Mouse (Mus musculus): Measurements from ENCODE around the gene Col9a3. TPM values are rescaled to one million over a fixed set of nuclear protein-coding genes. Genes with fewer than 3 reads are reported as not detected.

Col9a3 gene
- total RNA-seq, 2 experiments from 2014 or later: 0.15 TPM; not detected in 1

GRCm38 (mm10) chr2:180610283-180610682 lies 12.7 kb downstream of the Col9a3 start:
- intact Hi-C loops (cut with DNase I): no loop called here
- no peak for DNase-seq

- intact Hi-C loops (cut with DNase I): no loop called here
- no peak for DNase-seq
Observed at GRCm38 (mm10) chr2:180611882-180612281, 14.3 kb downstream of the Col9a3 start.

DNA sequence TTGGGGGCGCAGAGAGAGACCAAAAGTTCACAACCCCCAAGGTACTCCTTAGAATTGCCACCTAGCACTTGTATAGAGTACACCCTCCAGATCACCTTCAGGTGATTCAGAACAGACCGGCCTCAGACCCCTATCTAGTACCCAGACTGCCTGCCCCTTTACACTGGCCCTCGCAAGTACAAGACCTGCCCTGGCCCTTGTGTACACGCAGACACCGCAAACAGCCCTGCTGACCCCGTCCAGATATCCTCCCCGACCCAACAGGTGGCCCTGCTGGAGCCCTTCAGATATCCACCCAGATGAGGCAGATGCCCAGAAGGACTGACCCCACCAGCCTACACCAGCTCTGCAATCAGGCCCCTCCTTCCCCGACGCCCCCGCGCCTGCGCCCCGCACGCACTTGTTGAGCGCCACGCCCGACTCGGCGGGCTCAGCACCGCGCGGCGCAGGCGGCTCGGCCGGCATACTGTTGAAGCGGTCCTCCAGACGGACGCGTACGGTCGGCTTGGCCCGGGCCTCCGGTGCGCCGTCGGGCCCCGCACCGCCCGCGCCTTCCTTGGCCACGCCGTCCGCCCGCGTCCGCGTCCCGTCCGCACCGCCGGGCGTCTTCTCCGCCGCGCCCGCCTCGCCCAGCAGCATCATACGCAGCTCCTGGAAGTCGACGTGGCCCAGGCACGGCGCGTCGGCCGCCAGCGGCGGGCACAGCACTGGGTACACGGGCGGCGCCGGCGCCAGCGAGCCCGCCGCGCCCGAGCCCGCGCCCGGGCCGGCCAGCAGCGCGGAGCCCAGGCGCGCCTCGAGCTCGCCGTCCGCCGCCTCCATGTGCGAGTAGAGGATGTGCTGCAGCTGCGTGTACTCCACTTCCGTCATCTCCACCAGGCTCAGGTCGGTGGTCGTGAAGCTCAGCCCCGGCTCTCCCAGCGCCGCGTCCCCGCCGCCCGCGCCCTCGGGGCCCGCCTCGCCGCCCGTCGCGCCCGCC lies 44.3 kb downstream of the Col9a3 start:
- intact Hi-C loops (cut with DNase I): no loop called here
- DNase-seq: no peak

DNA sequence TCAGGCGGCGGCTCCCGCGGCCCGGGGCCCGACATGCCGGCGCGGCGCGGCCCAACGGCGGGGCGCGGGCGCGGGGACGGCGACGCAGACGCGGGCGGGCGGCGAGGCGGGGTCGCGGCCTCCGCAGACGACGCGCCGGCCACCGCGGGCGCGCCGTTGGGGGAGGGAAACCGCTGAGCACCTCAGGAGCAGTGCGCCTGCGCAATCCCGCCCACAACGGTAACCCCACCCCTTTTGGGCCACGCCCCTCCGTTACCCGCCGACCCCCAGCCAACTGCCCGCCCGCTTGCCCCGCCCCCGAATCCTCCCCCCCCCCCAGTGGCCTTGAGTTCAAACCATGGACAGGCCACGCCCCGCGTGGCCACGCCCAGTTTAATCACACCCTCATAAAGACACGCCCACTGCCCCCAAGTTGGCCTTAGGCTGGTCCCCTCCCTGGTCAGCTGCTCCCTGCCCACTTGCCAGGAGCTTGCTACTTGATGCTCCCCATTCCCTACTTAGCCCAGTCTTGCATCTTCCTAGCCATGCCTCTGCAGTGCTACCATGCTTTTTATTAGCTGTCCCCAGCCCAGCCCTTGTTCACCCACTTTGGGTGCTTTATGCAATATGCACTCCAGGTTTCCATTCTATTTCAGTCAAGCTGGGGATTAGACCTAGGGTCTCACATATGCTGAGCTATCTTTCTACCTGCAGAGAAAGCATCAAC lies 45.1 kb downstream of the Col9a3 start, which contains the start of gene Tcfl5:
Tcfl5 (minus strand) TSS at position 154 of the 706 bp plus-strand sequence.
- intact Hi-C loops (cut with DNase I): no loop called here
- no peak for DNase-seq

DNA sequence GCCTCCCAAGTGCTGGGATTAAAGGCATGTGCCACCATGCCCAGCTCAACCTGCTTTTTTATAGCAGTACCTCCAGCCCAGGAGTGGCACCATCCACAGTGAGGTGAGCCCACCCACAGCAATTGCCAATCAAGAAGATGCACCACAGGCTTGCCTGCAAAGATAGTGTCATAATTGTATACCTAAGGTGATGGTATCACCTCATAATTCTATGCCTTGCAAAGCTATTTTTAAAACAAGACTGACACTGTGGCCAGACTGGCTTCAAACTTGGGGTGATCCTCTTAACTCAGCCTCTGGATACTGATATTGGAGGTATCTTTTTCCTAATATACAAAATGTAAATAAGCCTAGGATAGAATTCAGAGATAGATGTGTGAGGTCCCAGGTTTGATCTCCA lies 46.0 kb downstream of the Col9a3 start:
- intact Hi-C loops (cut with DNase I): no loop called here
- DNase-seq: no peak

GRCm38 (mm10) chr2:180646841-180647240 lies 49.3 kb downstream of the Col9a3 start:
- DNase-seq: no peak
- intact Hi-C loops (cut with DNase I): no loop called here

DNA sequence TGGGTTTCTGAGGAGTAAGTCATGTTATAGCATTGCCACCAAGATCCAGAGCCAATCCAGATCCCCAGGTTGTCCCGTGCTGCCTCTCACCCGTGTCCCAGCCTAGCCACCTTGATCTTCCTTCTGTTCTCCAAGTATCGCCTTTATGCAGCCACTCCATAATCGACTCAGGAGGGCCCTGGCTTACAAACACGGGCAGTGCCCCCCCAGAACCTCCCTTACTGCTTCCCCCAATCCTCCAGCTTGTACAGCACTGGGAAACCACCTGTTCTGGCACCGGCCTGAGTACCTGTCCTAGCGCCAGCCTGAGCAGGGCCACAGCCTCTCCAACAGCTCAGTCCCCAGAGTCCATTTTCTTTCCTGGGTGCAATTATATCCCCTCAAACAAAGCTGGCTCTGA lies 57.1 kb downstream of the Col9a3 start:
- intact Hi-C loops (cut with DNase I): loop anchor here (5.0 kb wide), 1 partner anchor 88 kb away; no protein-coding TSS in a partner anchor
- no peak for DNase-seq

GRCm38 (mm10) chr2:180655150-180655549 lies 57.6 kb downstream of the Col9a3 start:
- no peak for DNase-seq

GRCm38 (mm10) chr2:180657394-180658013 lies 59.9 kb downstream of the Col9a3 start:
- intact Hi-C loops (cut with DNase I): loop anchor here (5.0 kb wide), 1 partner anchor 85 kb away; no protein-coding TSS in a partner anchor
- peak; percentile 41 to 45 for DNase-seq

More at GRCm38 (mm10) chr2:180655150-180655549, 57.6 kb downstream of the Col9a3 start:
- intact Hi-C loops (cut with DNase I): loop anchor here (5.0 kb wide), 1 partner anchor 87 kb away; no protein-coding TSS in a partner anchor

DNA sequence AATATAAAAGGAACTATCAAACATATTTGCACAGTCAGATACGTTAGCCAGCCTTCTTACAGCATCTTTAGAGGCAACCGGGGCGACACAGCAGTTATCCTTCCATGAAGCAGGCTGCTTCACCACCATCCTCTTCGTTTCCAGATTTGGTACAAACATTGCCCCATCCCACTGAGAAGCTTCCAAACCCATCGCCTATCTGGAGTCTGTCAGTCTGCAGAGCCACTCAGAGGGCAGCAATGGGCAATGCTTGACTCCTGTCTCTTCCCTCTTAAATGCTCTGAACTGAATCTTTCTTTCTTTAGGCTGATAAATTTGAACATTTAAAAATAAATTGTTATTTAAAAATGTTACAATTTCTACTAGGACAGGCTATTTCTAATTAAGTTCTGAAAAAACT lies 60.8 kb downstream of the Col9a3 start:
- no peak for DNase-seq
- intact Hi-C loops (cut with DNase I): loop anchor here (5.0 kb wide), 1 partner anchor 84 kb away; no protein-coding TSS in a partner anchor

DNA sequence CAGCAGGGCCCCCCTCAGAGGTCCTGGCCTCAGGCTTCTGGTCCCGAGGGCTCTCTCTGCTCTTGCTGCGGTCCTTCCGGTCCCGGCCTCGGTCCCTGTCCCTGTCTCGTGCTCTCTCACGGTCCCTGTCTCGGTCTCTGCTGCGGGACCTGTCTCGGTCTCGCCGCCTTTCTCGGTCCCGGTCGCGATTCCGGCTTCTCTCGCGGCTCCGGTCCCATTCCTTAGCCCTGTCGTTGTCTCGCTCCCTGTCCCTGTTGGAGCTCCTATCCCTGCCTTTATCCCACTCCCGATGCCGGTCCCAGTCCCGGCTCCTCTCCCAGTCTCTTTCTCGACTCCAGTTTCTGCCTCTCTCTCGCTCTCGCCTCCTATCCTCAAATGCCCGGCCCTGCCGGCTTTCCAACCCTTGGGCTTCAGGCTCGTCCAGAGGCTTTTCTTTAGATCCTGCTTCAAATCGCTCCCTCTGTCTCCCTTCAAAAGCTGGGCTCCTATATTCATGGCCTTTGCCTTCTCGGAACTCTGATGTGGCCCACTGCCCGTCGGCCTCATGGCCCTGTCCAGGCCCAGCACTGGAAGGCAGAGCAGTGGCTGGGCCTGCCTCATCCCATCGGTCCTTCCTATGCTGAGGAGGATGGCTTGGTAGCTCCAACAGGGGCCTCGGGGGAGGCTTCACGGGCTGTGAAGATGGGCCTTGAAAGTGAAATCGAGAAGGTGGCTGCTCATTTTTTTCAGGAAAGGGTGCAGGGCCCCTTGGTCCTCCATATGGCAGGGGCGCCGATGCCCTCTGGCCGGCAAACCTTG lies 62.0 kb downstream of the Col9a3 start:
- no peak for DNase-seq
- intact Hi-C loops (cut with DNase I): loop anchor here (5.0 kb wide), 1 partner anchor 83 kb away; no protein-coding TSS in a partner anchor

DNA sequence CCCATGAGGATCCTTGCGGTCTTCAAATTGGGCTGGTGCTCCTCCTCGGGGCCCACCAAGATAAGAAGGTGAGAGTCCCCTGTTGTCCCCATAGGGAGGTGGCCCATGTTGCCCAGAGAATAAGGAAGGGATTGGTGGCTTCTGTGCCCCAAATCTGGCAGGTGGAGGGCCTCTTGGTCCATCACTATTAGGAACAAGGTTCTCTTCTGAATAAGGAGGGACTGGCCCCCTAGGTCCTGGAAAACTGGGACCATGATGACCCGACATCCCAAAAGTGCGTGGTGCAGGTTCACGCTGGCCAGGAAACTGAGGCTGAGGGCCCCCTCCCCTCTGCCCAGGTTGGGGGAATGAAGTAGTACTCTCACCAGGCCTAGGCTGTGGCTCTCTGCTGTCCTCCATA lies 62.9 kb downstream of the Col9a3 start:
- DNase-seq: no peak
- intact Hi-C loops (cut with DNase I): no loop called here

- intact Hi-C loops (cut with DNase I): no loop called here
- DNase-seq: no peak
Observed at GRCm38 (mm10) chr2:180662008-180662407, 64.4 kb downstream of the Col9a3 start.

Other genes starting within 250 kb of the Col9a3 start
- gene Slco4a1, start 141.5 kb upstream of the Col9a3 start, total RNA-seq (2021): under 1 TPM in 1 of 2 experiments, not detected in 1; 0.08 TPM
- not detected for gene Ntsr1, start 97.8 kb upstream of the Col9a3 start, total RNA-seq (2021)
- gene Mrgbp, start 16.5 kb upstream of the Col9a3 start, total RNA-seq (2021): 1 to 10 TPM; 4.2 to 5.3 TPM
- gene Ogfr, start 8.5 kb upstream of the Col9a3 start, total RNA-seq (2021): 10 to 100 TPM; 20.4 to 21.4 TPM
- not detected for gene Tcfl5, start 44.9 kb downstream of the Col9a3 start, total RNA-seq (2021)
- 10 to 100 TPM; 14.3 to 17.5 TPM for gene Dido1, start 112.2 kb downstream of the Col9a3 start, total RNA-seq (2021)
- 10 to 100 TPM; 32.1 to 33.8 TPM for gene Gid8, start 112.3 kb downstream of the Col9a3 start, total RNA-seq (2021)
- gene Slc17a9, start 127.5 kb downstream of the Col9a3 start, total RNA-seq (2021): under 1 TPM in 1 of 2 experiments, not detected in 1; 0.33 TPM
- not detected for gene Bhlhe23, start 179.1 kb downstream of the Col9a3 start, total RNA-seq (2021)

Measured in gastrocnemius, postnatal 36 days (tissue).